Mouse (Mus musculus) bone marrow, adult 2 months (tissue): ENCODE measurements around the gene Chrng.

Experiments
- CTCF ChIP-seq: fragments of 200-500 bp; IDR thresholded peaks from 2 replicates; pipeline ENCODE4 v1.5.1; 2011; ENCODE audit warnings: low read length, control low read depth; ENCODE audit not compliant: control insufficient read depth, insufficient read depth
- POLR2A ChIP-seq: fragments of 200-500 bp; IDR thresholded peaks from 2 replicates; pipeline ENCODE4 v1.6.1; 2011; ENCODE audit warnings: low read depth, mild to moderate bottlenecking, control low read depth, low read length, borderline replicate concordance; ENCODE audit not compliant: control insufficient read depth

DNA sequence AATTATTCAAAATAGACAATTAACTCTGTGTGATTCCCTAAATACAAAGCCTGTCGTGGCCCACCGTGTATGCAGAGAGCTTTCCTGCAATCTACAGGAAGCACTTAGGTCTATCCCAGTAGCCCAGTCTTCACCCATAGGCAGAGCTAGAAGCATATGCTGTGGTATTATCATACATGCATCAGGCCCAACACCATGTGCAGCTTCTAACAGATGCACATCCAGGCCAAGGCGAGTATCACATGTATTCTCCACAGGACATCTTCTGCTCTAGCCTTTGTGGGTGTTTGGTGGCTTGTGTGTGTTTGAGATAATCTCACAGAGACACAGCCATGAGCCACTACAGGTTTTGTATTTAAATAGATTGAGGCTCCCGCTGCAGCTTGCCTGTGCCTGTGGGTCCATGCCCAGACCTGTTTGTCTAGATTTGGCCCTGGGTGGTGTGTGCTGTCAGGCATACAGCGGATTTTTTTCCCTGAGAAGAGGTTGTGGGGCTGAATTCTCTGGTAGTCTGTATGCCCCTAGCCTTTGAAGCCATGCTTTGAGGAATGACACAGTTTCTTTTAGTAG is 47.7 kb downstream of the Chrng start:
- TF ChIP-seq CTCF (no peak), POLR2A (no peak)
